Mouse (Mus musculus): Measurements from ENCODE around the gene Ins2.

Gene Ins2

DNA sequence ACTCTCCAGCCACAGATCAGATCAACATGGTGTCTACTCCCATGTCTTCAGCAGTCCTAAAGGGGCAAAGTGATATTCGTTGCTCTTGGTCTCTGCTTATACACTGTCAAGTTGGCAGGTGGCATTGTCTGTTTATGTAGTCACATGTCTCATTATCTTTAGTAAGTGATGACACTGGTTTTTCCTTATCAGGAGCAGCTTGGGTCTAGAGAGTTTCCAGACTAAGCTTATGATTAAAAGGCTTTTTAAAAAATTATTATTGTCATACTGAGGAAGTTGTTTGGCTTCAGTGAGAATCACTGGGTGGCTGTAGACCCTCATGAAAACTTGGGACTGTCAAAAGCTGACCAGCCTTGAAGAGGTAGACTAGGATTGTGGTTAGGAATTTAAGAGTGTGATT lies at the start of gene Ins2:
TSS of gene Ins2 (minus strand) at position 101 of the 400 bp plus-strand sequence.
- no peak for DNase-seq

- DNase-seq = no peak
Measured at GRCm38 (mm10) chr7:142792650-142793275, 49.6 kb upstream of the Ins2 start.

- DNase-seq = no peak
Measured at GRCm38 (mm10) chr7:142789667-142790066, 46.5 kb upstream of the Ins2 start.

DNA sequence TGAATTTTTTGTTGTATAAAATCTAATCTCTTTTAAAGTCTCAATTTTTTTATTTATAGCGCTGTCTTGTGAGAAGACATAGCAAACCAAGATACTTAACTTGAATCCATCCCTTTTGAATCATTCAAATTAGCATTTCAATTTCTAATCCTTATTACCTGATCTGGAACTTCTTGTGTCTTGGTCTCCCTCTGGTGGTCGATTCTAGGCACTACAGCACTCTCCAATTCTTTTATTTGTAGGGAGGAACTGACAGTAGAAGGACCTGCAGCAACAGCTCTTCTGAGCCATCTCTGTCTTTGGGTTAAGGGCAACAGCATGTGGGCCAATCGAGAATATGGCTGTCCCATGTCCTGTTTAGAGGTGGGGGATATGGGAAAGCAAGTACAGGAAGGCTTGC lies 5.4 kb downstream of the Ins2 start:
- peak; percentile 8 for DNase-seq

DNA sequence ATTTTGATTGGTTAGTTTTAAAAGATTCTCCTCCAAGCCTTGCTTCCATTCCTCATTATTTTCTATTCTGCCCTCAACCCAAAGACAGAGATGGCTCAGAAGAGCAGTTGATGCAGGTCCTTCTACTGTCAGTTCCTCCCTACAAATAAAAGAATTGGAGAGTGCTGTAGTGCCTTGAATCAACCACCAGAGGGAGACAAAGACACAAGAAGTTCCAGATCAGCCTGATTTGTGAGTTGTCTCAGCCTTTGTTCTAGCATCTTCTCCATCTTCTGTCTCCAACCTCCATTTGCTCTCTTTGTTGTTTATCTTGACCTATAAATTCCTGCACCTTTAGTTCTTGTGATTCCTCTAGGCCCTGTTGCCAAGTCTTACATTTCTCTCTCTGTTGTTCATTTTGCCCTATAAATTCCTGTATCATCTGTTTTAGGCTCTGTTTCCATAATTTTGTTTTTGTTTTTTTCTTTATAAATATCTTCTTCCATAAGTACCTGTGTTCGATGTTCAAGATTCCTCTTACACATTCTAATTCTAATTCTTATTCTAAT lies 6.2 kb downstream of the Ins2 start:
- peak; percentile 7 for DNase-seq

DNA sequence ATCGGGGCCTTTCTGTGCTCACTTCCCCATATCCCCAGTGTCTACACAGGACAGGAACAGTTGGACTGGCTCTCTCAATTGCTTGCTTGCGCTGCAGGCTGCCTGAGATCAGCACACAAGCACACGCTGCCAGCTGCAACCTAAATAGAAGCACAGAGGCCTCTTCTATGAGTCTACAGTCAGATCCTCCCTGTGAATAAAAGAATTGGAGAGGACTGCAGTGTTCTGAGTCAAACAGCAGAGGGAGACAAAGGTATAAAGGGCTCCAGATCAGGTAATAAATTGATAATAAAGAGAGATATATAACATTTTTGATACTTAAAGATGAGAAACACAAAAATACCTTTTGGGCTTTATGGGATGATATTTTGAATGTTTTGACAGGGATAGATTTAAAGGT lies 17.2 kb downstream of the Ins2 start:
- no peak for DNase-seq

- DNase-seq = no peak
Measured at GRCm38 (mm10) chr7:142720725-142721124, 22.5 kb downstream of the Ins2 start.

DNA sequence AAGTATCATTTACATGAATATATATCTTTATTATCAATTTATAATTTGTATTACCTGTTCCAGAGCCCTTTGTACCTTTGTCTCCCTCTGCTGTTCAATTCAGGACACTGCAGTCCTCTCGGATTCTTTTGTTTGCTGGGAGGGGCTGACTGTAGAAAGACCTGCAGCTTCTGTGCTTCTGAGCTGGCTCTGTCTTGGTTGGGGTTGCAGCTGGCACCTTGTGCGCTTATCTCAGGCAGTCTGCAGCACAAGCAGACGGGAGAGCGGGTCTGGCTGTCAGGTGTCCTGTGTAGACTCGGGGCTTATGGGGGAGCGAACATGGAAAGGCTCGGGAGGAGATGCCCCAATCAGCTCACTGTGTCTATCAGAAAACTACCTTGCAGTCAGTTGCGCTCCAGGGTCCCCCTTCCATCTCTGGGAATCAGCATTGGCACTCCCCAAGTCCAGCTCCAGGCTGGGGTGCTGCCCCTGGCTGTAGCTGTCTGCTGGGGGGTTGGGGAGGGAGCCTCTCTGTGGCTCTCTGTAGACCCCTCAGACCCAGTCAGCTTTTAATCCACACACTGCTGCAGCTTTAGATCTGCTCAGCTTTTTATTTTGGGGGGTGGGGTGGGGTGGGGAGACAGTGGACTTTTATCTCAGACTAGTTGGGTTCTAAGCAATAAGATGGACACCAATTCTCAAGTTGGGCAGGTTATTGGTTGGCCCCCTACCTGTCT lies 28.2 kb downstream of the Ins2 start:
- peak; percentile 12 for DNase-seq

DNA sequence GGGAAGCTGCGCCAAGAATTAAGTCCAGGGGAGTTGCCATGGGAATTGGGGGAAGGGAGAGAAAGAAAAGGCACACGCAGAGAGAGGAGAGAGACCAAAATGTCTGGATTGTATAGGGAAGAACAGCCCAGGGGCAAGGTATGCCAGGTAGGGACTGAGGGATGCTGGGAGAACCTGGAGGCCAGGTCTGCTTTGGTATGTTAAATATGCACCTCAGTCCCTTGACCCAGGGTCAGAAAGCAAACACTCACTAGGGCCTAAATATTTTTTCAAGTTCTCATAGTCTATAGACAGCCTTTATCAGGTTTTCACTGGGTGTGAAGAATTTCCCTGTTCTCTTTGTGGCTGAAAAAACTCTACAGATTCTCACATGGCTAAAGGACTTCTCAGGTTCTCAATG lies 36.3 kb downstream of the Ins2 start:
- no peak for DNase-seq

- no peak for DNase-seq
Measured at GRCm38 (mm10) chr7:142699334-142699860, 43.8 kb downstream of the Ins2 start.

GRCm38 (mm10) chr7:142678611-142679010 lies 64.6 kb downstream of the Ins2 start:
- DNase-seq = no peak

DNA sequence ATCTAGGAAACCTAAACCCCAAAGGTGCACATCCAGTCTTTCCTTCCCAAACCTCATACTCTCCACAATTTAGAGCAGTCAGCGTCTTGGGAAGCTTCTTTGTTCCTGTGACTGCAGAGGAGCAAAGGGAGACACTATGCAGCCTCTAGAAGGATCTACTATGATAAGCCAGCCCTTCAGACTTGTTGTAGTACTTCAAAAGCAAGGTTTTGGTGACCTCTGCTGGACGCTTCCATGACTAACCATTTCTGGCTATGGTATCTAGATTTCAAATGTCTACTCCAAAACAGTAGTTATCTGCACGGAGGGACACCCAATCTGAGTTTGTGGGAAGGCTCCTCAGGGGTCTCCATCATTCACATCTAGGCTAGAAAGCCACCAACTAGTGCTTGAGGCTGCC lies 67.5 kb downstream of the Ins2 start:
- peak; percentile 36 for DNase-seq

DNA sequence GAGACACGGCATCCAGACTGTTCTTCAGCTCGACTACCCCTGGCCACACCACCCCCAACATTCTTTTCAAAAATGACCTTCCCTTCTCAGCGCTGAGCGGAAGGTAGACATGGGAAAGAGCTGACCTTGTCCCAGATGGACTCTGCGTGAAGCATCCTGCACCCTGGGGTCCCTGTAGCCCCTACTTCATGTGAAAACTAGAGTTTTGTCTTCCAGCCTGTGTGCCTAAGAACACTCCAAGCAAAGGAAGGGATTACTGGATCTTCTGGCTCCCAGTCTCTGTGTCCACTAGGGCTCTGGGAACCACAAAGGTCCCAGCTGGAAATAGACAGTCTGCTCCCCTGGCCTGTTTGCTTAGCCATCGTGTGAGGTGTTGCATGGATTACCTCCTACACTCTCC lies 68.0 kb downstream of the Ins2 start:
- DNase-seq = no peak

DNA sequence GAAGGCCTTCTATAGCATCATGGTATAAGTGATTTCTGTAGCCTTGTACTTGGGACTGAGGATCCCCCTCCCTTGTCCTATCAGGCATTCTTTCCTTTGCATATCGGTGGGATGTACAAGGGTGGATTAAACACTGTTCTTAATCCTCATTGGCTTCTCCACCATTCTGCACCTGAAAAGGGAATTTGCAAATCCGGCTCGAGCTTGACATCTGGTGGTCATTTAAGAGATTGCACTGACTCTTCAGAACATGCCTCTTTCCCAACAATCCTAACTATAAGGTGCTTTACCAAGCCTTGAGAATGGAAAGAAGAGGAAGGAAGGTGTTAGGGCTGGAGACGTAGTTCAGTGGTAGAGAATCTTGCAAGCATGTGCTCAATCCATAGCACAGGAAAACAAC lies 71.1 kb downstream of the Ins2 start:
- peak; percentile 44 for DNase-seq

GRCm38 (mm10) chr7:142671067-142671466 lies 72.1 kb downstream of the Ins2 start:
- DNase-seq = no peak

- DNase-seq = no peak
Measured at GRCm38 (mm10) chr7:142669751-142670625, 73.2 kb downstream of the Ins2 start, which contains the start of gene Gm49394. Gm49394 (minus strand) TSS chr7:142669942.

GRCm38 (mm10) chr7:142668328-142668727 lies 74.9 kb downstream of the Ins2 start:
- no peak for DNase-seq

DNA sequence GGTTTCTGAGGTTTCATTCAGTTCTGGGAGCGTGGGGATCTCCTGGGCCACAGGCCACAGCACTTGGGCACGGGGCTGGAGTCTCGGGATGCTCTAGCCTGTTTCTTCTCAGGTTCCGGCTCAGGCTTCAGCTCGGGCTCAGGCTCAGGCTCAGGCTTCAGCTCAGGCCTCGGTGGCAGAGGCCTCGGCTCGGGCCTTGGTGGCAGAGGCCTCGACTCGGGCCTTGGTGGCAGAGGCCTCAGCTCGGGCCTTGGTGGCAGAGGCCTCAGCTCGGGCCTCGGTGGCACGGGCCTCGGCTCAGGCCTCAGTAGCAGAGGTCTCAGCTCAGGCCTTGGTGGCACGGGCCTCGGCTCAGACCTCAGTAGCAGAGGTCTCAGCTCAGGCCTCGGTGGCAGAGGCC lies 75.7 kb downstream of the Ins2 start:
- DNase-seq = no peak

DNA sequence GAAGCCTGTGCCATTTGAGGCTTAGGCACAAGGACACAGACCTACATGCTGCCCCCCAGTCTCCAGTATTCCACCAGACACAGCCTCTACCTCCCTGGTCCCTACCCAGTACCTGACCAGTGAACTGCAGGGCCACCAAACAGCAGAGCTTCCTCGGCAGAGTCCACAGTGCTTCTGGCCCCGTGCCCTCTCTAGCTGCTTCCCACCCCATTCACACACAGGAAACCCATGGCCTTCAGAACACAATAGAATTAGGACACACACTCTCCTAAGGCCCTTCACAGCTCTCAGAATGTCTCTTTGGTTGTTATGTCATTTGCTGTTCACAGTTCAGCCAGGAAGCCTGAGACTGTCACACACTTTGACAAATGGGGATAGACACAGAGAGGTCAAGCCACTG lies 76.5 kb downstream of the Ins2 start, which contains the start of gene Igf2:
TSS of gene Igf2 (minus strand) at position 158 of the 400 bp plus-strand sequence.
- no peak for DNase-seq

DNA sequence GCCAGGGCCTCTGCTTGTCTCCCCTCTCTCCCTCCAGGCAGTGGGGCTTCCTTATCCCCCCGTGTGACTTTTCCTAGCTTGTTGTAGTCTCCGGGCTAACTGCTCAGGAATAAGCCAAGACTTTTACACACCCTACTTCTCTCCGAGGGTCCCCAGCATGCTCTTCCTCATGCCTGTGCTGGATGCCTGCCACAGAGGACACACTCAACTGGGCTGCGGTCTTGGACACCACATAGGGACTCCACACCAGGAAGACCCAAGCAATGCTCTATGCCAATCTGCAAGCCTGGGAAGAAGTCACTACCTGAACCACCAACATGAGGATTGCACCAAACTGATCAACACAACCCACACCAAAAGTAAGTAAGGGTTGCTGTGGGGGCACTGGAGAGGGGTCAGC lies 77.1 kb downstream of the Ins2 start:
- no peak for DNase-seq

GRCm38 (mm10) chr7:142665364-142665763 lies 77.8 kb downstream of the Ins2 start:
- no peak for DNase-seq

DNA sequence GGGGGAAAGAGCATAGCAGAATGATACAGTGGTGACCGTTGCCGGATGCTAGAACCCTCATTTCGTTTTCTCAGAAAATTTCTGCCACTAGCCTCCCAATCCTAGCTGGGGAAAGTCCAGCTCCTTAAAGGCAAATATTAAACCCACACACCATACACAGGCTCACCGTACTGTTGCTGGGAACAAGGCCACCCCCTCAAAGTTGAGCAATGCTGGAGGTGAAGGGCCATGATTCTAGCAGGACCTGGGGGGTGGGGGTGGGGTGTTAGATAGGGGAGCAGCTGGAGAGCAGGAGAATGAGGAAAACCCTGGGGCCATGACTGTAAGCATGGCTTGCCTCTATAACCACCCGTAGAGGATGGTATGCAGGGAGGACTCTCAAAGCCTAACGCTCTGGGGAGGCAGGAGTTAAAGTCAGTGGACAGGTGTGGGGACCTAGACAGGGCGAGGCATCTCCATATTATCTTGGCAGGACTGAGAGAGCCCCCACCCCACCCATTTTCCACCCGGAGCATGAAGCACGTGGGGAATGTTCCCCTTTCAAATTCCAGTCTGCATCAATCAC lies 78.6 kb downstream of the Ins2 start:
- DNase-seq = no peak

Data from cerebellum, adult 11 months (tissue).